Mouse (Mus musculus): Measurements from ENCODE around the gene Osbpl11. TPM values are rescaled to one million over a fixed set of nuclear protein-coding genes. Genes with fewer than 3 reads are reported as not detected.

Gene Osbpl11
- polyA plus RNA-seq, 1 experiment from 2014 or later = 19.7 TPM

GRCm38 (mm10) chr16:33251194-33252051, 66.6 kb downstream of the Osbpl11 start, which contains the start of gene Snx4:
Snx4 (plus strand) TSS chr16:33251442.
- ATAC-seq (ENCODE audit: low FRiP score) = peak; percentile 94
- H3K4me1 ChIP-seq (replicated peaks; ENCODE audit: control insufficient read depth, insufficient read depth, low read length) = no peaks in the 10 kb centered on the region
- peak within 1 kb of the TSS; percentile 84 for H3K4me3 ChIP-seq (ENCODE audit: low read depth, low read length)
- no peaks in the 10 kb centered on the region for H3K27me3 ChIP-seq (ENCODE audit: control insufficient read depth, insufficient read depth, low read length)
- DNase-seq (ENCODE audit: low spot score) = peak; percentile 98
- peak within 1 kb of the TSS; percentile 51 for H3K4me2 ChIP-seq (replicated peaks; ENCODE audit: low read depth, low read length)
- 0 out of 2 replicates have a peak within 1 kb of the TSS, but pooled peaks have one; percentile 43 for H3K27ac ChIP-seq (ENCODE audit: low read depth, low read length)
- H3K9ac ChIP-seq (ENCODE audit: low read depth, low read length) = peak within 1 kb of the TSS; percentile 85
- WGBS = 0% methylated on average over 68 of the region's 72 CpGs
- no peaks in the 10 kb centered on the region for H3K9me3 ChIP-seq (ENCODE audit: control insufficient read depth, low read length)
- H3K36me3 ChIP-seq (ENCODE audit: control insufficient read depth, insufficient read depth, low read length) = no peaks in the 10 kb centered on the region

- H3K27ac ChIP-seq (ENCODE audit: low read depth, low read length) = no peak overlapping the region
- no peak overlapping the region for H3K4me2 ChIP-seq (replicated peaks; ENCODE audit: low read depth, low read length)
- 85% methylated on average over 7 of the region's 7 CpGs for WGBS
- H3K9me3 ChIP-seq (ENCODE audit: control insufficient read depth, low read length) = no peaks in the 10 kb centered on the region
- no peaks in the 10 kb centered on the region for H3K36me3 ChIP-seq (ENCODE audit: control insufficient read depth, insufficient read depth, low read length)
- no peak overlapping the region for H3K4me3 ChIP-seq (ENCODE audit: low read depth, low read length)
- DNase-seq (ENCODE audit: low spot score) (no peak), ATAC-seq (ENCODE audit: low FRiP score) (no peak)
- no peaks in the 10 kb centered on the region for H3K4me1 ChIP-seq (replicated peaks; ENCODE audit: control insufficient read depth, insufficient read depth, low read length)
- no peak overlapping the region for H3K9ac ChIP-seq (ENCODE audit: low read depth, low read length)
- H3K27me3 ChIP-seq (ENCODE audit: control insufficient read depth, insufficient read depth, low read length) = no peaks in the 10 kb centered on the region
Measured at GRCm38 (mm10) chr16:33255601-33256000, 70.7 kb downstream of the Osbpl11 start.

GRCm38 (mm10) chr16:33258530-33258929, 73.7 kb downstream of the Osbpl11 start:
- DNase-seq (ENCODE audit: low spot score) = no peak
- 99% methylated on average over 2 of the region's 2 CpGs for WGBS

GRCm38 (mm10) chr16:33259824-33260223, 75.0 kb downstream of the Osbpl11 start:
- no peaks in the 10 kb centered on the region for H3K27me3 ChIP-seq (ENCODE audit: control insufficient read depth, insufficient read depth, low read length)
- no peak overlapping the region for H3K27ac ChIP-seq (ENCODE audit: low read depth, low read length)
- H3K9me3 ChIP-seq (ENCODE audit: control insufficient read depth, low read length) = no peaks in the 10 kb centered on the region
- no peak overlapping the region for H3K9ac ChIP-seq (ENCODE audit: low read depth, low read length)
- WGBS = 86% methylated on average over 3 of the region's 3 CpGs
- no peak for ATAC-seq (ENCODE audit: low FRiP score)
- no peaks in the 10 kb centered on the region for H3K36me3 ChIP-seq (ENCODE audit: control insufficient read depth, insufficient read depth, low read length)
- no peak for DNase-seq (ENCODE audit: low spot score)
- H3K4me1 ChIP-seq (replicated peaks; ENCODE audit: control insufficient read depth, insufficient read depth, low read length) = no peaks in the 10 kb centered on the region
- no peak overlapping the region for H3K4me3 ChIP-seq (ENCODE audit: low read depth, low read length)
- H3K4me2 ChIP-seq (replicated peaks; ENCODE audit: low read depth, low read length) = no peak overlapping the region

More at GRCm38 (mm10) chr16:33258530-33258929, 73.7 kb downstream of the Osbpl11 start:
- Histone ChIP-seq H3K27me3 (ENCODE audit: control insufficient read depth, insufficient read depth, low read length) (no peaks in the 10 kb centered on the region), H3K9ac (ENCODE audit: low read depth, low read length) (no peak overlapping the region), H3K36me3 (ENCODE audit: control insufficient read depth, insufficient read depth, low read length) (no peaks in the 10 kb centered on the region), H3K4me1 (replicated peaks; ENCODE audit: control insufficient read depth, insufficient read depth, low read length) (no peaks in the 10 kb centered on the region), H3K27ac (ENCODE audit: low read depth, low read length) (no peak overlapping the region), H3K4me2 (replicated peaks; ENCODE audit: low read depth, low read length) (no peak overlapping the region), H3K9me3 (ENCODE audit: control insufficient read depth, low read length) (no peaks in the 10 kb centered on the region), H3K4me3 (ENCODE audit: low read depth, low read length) (no peak overlapping the region)
- no peak for ATAC-seq (ENCODE audit: low FRiP score)

GRCm38 (mm10) chr16:33260825-33261224, 76.0 kb downstream of the Osbpl11 start:
- H3K4me3 ChIP-seq (ENCODE audit: low read depth, low read length) = no peak overlapping the region
- H3K27me3 ChIP-seq (ENCODE audit: control insufficient read depth, insufficient read depth, low read length) = no peaks in the 10 kb centered on the region
- no peaks in the 10 kb centered on the region for H3K36me3 ChIP-seq (ENCODE audit: control insufficient read depth, insufficient read depth, low read length)
- ATAC-seq (ENCODE audit: low FRiP score) (no peak), DNase-seq (ENCODE audit: low spot score) (no peak)
- no peaks in the 10 kb centered on the region for H3K4me1 ChIP-seq (replicated peaks; ENCODE audit: control insufficient read depth, insufficient read depth, low read length)
- H3K9me3 ChIP-seq (ENCODE audit: control insufficient read depth, low read length) = no peaks in the 10 kb centered on the region
- H3K4me2 ChIP-seq (replicated peaks; ENCODE audit: low read depth, low read length) = no peak overlapping the region
- H3K9ac ChIP-seq (ENCODE audit: low read depth, low read length) = no peak overlapping the region
- no peak overlapping the region for H3K27ac ChIP-seq (ENCODE audit: low read depth, low read length)
- WGBS = 90% methylated on average over 8 of the region's 8 CpGs

- WGBS = 89% methylated on average over 2 of the region's 2 CpGs
- Histone ChIP-seq H3K9ac (ENCODE audit: low read depth, low read length) (no peak overlapping the region), H3K36me3 (ENCODE audit: control insufficient read depth, insufficient read depth, low read length) (no peaks in the 10 kb centered on the region), H3K27me3 (ENCODE audit: control insufficient read depth, insufficient read depth, low read length) (no peaks in the 10 kb centered on the region), H3K4me3 (ENCODE audit: low read depth, low read length) (no peak overlapping the region), H3K4me2 (replicated peaks; ENCODE audit: low read depth, low read length) (no peak overlapping the region), H3K4me1 (replicated peaks; ENCODE audit: control insufficient read depth, insufficient read depth, low read length) (no peaks in the 10 kb centered on the region), H3K27ac (ENCODE audit: low read depth, low read length) (no peak overlapping the region), H3K9me3 (ENCODE audit: control insufficient read depth, low read length) (no peaks in the 10 kb centered on the region)
- DNase-seq (ENCODE audit: low spot score) = no peak
- no peak for ATAC-seq (ENCODE audit: low FRiP score)
Measured at GRCm38 (mm10) chr16:33261584-33262061, 76.8 kb downstream of the Osbpl11 start.

GRCm38 (mm10) chr16:33262096-33262495, 77.2 kb downstream of the Osbpl11 start:
- Histone ChIP-seq H3K27me3 (ENCODE audit: control insufficient read depth, insufficient read depth, low read length) (no peaks in the 10 kb centered on the region), H3K9ac (ENCODE audit: low read depth, low read length) (no peak overlapping the region), H3K36me3 (ENCODE audit: control insufficient read depth, insufficient read depth, low read length) (no peaks in the 10 kb centered on the region), H3K4me2 (replicated peaks; ENCODE audit: low read depth, low read length) (no peak overlapping the region), H3K4me3 (ENCODE audit: low read depth, low read length) (no peak overlapping the region), H3K27ac (ENCODE audit: low read depth, low read length) (no peak overlapping the region), H3K4me1 (replicated peaks; ENCODE audit: control insufficient read depth, insufficient read depth, low read length) (no peaks in the 10 kb centered on the region), H3K9me3 (ENCODE audit: control insufficient read depth, low read length) (no peaks in the 10 kb centered on the region)
- DNase-seq (ENCODE audit: low spot score) (no peak), ATAC-seq (ENCODE audit: low FRiP score) (no peak)
- 92% methylated on average over 1 of the region's 1 CpGs for WGBS

GRCm38 (mm10) chr16:33267616-33268253, 82.9 kb downstream of the Osbpl11 start:
- Histone ChIP-seq H3K4me2 (replicated peaks; ENCODE audit: low read depth, low read length) (no peak overlapping the region), H3K9me3 (ENCODE audit: control insufficient read depth, low read length) (no peaks in the 10 kb centered on the region), H3K4me3 (ENCODE audit: low read depth, low read length) (no peak overlapping the region), H3K9ac (ENCODE audit: low read depth, low read length) (no peak overlapping the region), H3K27me3 (ENCODE audit: control insufficient read depth, insufficient read depth, low read length) (no peaks in the 10 kb centered on the region), H3K36me3 (ENCODE audit: control insufficient read depth, insufficient read depth, low read length) (peaks cover 2% of the 10 kb centered on the region; the same call in 1 of the 2 replicates), H3K4me1 (replicated peaks; ENCODE audit: control insufficient read depth, insufficient read depth, low read length) (no peaks in the 10 kb centered on the region), H3K27ac (ENCODE audit: low read depth, low read length) (no peak overlapping the region)
- DNase-seq (ENCODE audit: low spot score) (no peak), ATAC-seq (ENCODE audit: low FRiP score) (no peak)
- WGBS = 92% methylated on average over 9 of the region's 9 CpGs

Measured in hindbrain, embryonic 11.5 days (tissue).